Mouse (Mus musculus) embryo, embryonic 9.5 days (tissue): ENCODE measurements around the gene Ablim1.

Source experiments
- DNase-seq: peaks from one replicate; pipeline ENCODE4 v3.0.0-alpha.2; 2017; ENCODE audit errors: extremely low spot score

The Ablim1 gene

GRCm38 (mm10) chr19:57304666-57305065, 10.1 kb downstream of the Ablim1 start:
- DNase-seq = no peak

DNA sequence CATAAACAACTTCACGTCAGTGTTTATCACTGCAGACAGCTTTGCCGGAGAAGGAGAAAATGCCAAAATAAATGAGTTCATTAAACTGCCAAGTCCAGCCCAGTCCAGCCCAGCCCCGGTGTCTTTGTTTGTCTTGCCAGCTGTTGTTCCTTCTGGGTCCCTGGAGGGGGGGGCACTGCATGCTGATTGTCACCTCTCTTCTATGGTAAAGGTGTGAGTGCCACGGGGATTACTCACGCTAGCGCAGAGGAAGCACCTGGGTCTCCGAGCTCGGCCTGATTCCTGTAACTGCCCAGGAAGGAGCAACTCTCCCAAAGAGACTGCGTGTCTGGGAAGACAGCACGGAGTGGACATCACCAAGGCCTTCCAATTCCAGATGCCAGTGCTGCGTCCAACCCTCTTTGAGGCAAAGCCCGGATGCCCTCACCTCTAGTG, 12.7 kb downstream of the Ablim1 start:
- no peak for DNase-seq

DNA sequence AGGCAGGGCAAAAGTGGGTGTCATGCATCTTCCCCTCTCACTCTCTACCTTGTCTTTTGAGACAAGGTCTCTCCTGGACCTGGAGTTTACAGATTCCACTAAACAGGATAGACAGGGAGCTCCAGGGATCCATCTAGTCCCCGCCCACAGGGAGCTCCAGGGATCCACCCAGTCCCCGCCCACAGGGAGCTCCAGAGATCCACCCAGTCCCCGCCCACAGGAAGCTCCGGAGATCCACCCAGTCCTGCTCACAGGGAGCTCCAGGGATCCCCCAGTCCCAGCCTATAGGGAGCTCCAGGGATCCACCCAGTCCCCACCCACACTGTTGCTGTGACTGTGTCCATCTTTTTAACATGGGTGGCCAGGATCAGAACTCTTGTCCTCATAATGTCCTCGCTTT, 16.7 kb downstream of the Ablim1 start:
- DNase-seq = no peak

- no peak for DNase-seq
Measured at GRCm38 (mm10) chr19:57297447-57297846, 17.3 kb downstream of the Ablim1 start.

DNA sequence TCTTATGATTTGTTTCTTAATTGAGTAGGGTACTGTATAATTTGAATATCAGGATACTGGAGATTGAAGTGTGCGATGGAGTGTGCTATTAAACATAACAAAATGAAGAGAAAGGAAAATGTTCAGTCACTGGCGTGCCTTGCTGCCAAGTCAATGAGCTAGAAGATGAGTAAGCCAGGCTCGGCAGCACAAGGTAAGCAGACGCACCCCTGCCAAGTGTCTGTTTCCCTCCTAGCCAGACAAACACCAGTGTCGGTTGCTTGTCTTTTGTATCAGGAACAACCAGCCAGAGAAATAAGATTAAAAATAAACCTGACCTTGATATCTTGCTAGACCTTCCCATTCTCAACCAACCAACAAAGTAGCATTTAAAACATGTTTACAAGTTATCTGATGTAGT, 18.2 kb downstream of the Ablim1 start:
- DNase-seq = no peak

DNA sequence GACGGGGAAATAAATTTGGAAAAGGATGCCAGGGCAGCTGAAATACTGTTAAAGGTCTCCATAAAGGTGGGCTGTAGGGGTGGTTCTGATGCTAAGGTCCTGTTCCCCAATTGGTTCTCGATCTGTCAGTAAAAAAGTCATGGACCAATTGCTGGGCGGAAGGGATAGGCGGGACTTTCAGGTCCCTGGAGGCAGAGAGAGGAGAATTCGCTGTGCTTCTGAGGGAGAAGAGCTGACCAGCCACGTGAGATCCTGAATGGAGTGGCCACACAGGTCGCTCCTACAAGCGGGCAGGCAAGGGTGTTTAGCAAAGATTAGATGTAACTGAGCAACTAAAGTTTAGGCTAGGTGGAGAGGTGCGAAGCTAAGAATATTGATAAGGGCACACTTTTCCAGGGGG, 19.2 kb downstream of the Ablim1 start:
- no peak for DNase-seq

DNA sequence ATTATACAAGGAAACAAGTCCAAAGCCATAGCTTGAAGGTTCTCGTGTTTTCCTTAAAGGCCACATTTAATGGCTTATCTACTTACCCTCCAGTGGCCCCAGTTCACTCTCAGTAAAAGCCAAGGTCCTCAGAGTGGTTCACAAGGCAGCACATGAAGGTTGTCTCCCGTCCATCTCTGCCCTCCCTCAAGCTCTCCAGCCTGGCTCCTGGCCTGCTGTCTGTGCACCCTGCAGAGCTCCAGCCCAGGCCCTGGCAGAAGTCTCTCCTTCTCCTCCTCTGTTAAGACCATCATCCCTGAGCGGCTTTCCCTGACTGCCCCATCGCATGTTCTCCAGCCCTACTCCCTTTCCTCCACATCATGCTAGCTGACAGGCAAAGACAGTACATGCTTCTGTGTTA, 20.4 kb downstream of the Ablim1 start:
- DNase-seq = no peak

DNA sequence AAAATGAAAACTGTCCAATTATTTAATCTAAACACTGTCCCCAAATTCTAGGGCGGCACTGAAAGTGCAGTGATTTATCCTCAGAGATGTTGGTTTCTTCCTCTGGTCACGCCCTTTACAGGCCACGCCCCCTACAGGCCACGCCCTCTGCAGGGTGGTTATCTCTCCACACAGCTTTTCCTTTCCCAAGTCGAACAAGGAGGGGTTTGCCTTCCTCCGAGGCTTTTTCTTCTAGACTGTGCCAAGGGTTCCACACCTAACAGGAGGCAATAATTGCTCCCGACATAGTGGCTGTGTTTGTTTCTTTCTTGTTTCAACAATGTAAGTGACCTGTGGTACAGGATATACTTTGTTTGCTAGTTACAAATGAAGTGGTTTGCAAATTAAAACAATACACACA, 21.0 kb downstream of the Ablim1 start:
- DNase-seq = no peak

DNA sequence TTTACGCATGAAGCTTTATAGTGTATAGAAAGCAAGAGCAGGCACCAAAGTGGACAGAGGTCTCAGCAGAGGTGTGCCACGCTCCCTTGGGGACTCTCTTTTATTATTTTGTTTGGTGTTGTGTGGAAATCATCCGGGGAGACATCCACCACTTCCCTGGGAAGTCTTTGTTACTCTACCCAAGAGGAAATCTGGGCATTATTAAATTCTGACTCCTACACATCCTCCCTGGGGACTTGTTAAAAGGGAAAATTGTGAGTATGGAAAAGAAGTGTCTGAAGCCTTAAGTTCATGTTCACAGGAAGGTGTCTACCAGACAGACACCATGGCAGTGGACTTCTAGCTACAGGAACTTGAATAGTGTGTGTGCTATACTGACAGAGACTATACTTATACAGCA, 31.4 kb downstream of the Ablim1 start:
- DNase-seq = no peak

GRCm38 (mm10) chr19:57282642-57283041, 32.1 kb downstream of the Ablim1 start:
- DNase-seq = no peak

DNA sequence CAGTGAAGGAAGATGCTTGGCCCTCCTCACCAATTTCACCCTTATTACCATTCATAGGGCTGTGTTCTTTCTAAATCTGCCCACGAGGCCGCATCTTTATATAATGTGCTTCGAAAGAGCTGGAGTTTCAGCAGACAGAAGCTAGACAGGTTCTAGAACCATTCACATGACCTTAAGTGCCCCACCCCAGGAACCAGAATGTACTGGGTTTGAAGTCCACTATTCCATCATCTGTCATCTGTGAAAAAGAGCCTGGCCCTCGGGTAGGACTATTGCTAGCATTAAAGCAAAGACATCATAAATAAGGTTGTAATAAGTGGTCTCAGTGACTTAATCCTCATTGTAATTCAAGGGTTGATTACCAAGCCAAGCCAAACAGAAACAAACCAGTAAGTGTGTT, 35.1 kb downstream of the Ablim1 start:
- DNase-seq = no peak

GRCm38 (mm10) chr19:57278263-57278662, 36.5 kb downstream of the Ablim1 start:
- DNase-seq = no peak

- no peak for DNase-seq
Measured at GRCm38 (mm10) chr19:57277010-57277409, 37.7 kb downstream of the Ablim1 start.

- no peak for DNase-seq
Measured at GRCm38 (mm10) chr19:57275166-57275953, 39.4 kb downstream of the Ablim1 start.

DNA sequence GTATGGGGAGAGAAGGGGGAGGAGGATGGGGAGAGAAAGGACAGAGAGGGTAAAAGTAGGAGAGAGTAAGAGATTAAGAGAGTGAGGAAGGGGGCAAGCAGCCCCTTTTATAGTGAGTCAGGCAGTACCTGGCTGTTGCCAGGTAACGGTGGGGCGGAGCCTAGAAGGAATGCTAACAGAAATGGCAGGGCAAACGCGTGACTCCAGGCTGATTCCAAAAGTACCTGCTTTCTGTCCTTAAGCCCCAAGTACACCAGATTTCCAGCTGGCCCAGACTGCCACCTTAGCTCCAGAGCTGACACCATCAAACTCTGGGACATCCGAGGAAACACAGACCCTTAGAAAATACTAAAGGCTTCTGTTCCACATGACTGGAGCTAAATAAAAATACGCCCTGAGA, 40.0 kb downstream of the Ablim1 start:
- no peak for DNase-seq

GRCm38 (mm10) chr19:57274286-57274685, 40.4 kb downstream of the Ablim1 start:
- no peak for DNase-seq

DNA sequence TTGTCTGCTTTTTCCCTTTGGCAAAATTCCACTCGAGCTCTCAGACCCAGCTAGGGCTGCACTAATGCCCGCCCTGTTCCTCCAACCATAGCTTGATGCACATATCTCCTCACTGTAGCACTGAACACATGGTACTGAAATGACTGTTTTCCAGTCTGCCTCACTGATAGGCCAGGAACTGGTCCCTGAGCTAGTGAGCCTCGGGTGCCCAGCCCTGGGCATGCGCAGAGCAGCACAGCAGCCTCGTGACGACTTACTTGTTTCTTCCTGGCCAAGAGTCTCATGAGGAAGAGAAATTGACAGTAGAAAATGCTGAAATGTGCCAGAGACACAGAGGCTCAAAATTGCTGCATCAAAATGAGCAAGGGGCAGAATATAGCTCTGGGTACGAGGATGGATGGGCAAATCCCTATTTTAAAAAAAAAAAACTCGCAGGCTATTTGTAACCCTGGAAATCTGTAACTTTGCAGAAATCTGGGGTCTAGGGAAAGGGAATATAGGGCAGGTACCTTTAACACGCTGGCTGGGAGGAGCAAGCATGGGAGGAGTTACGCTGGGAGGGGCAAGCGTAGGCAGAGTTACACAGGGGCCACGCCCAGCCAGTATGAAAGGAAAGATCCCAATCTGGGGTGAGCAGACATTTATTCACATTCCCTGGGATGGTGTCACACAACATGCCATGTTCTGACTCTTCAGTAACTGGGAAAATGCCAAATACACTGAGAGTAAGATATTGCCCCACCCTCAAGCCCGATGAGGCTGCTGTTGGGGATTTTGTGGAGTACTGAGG, 41.7 kb downstream of the Ablim1 start:
- no peak for DNase-seq

DNA sequence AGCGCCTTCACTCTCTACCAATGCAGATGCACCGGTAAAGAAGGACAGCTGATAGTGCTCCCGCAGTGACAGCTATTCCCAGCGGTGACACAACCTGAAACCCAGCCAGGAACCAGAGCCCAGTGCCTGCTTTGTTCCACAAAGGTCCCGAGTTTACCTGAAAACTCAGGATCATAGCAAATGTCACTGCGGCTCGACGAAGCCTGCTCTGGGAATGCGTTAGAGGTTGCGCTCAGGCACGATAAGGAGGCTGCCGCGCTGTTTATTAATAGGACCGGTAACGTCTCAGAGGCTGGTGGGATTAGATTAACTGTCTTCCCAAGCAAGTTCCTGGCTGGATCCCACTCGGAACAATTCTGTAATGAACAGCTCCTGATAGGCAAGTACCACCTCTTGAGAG, 43.0 kb downstream of the Ablim1 start:
- no peak for DNase-seq

- no peak for DNase-seq
Measured at GRCm38 (mm10) chr19:57270711-57271110, 44.0 kb downstream of the Ablim1 start.

- no peak for DNase-seq
Measured at GRCm38 (mm10) chr19:57269791-57270190, 44.9 kb downstream of the Ablim1 start.

DNA sequence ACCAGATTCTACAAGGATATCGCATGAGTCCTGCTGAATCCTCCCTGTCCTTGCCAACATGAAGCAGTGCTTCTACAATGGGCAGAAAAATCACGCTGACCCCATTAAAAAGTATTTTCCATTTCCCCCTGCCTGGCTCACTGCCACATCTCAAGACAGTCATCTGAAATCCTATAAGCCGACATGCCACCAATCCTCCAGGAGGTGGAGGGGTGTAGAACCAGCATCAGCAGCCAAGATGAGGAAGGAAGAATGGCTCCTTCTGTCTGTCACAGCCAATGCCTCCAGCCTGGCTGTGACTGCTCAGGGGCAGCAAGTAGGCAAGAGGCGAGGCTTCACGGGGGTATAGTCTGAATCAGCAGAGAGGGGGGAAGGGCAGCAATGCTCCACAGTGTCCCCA, 47.2 kb downstream of the Ablim1 start:
- DNase-seq = no peak

GRCm38 (mm10) chr19:57266374-57267085, 48.2 kb downstream of the Ablim1 start:
- no peak for DNase-seq
